Mouse (Mus musculus) c-Kit-positive CD71-positive TER-119-negative erythroid progenitor cells, embryonic 14.5 days (primary cell): ENCODE data around the gene Lrmda.

Experiments used
- DNase-seq: peaks from one replicate; pipeline ENCODE4 v3.0.0-alpha.2; 2013; ENCODE audit warnings: low read depth

Gene Lrmda

GRCm38 (mm10) chr14:22940576-22940975 lies 921.1 kb downstream of the Lrmda start:
- DNase-seq: no peak

GRCm38 (mm10) chr14:22942569-22942968 lies 923.1 kb downstream of the Lrmda start:
- DNase-seq: no peak

- DNase-seq: no peak
Observed at GRCm38 (mm10) chr14:22949466-22949865, 930.0 kb downstream of the Lrmda start.

- DNase-seq: no peak
Observed at GRCm38 (mm10) chr14:22952981-22953380, 933.5 kb downstream of the Lrmda start.

GRCm38 (mm10) chr14:22960166-22960565 lies 940.7 kb downstream of the Lrmda start:
- DNase-seq: no peak

- no peak for DNase-seq
Observed at GRCm38 (mm10) chr14:22964796-22965660, 945.5 kb downstream of the Lrmda start.

GRCm38 (mm10) chr14:22968705-22969104 lies 949.2 kb downstream of the Lrmda start:
- DNase-seq: no peak

GRCm38 (mm10) chr14:22986736-22987135 lies 967.2 kb downstream of the Lrmda start:
- DNase-seq: no peak

- DNase-seq: no peak
Observed at GRCm38 (mm10) chr14:22988090-22988669, 968.7 kb downstream of the Lrmda start.

GRCm38 (mm10) chr14:22995184-22995935 lies 975.8 kb downstream of the Lrmda start:
- DNase-seq: no peak

GRCm38 (mm10) chr14:22998906-22999305 lies 979.4 kb downstream of the Lrmda start:
- no peak for DNase-seq

- no peak for DNase-seq
Observed at GRCm38 (mm10) chr14:23011989-23012388, 992.5 kb downstream of the Lrmda start.

- DNase-seq: no peak
Observed at GRCm38 (mm10) chr14:23014747-23015286, 995.3 kb downstream of the Lrmda start.

GRCm38 (mm10) chr14:23015321-23016067 lies 996.0 kb downstream of the Lrmda start:
- no peak for DNase-seq

GRCm38 (mm10) chr14:23016068-23016611 lies 996.6 kb downstream of the Lrmda start:
- no peak for DNase-seq

GRCm38 (mm10) chr14:23041002-23041401 lies 1021.5 kb downstream of the Lrmda start:
- no peak for DNase-seq

- DNase-seq: no peak
Observed at GRCm38 (mm10) chr14:23045322-23045721, 1025.8 kb downstream of the Lrmda start.

- DNase-seq: peak; percentile 21
Observed at GRCm38 (mm10) chr14:23046330-23046729, 1026.8 kb downstream of the Lrmda start.

GRCm38 (mm10) chr14:23051441-23051840 lies 1031.9 kb downstream of the Lrmda start:
- no peak for DNase-seq

GRCm38 (mm10) chr14:23052833-23053592 lies 1033.5 kb downstream of the Lrmda start:
- no peak for DNase-seq
